Mouse (Mus musculus) heart, postnatal 0 days (tissue): ENCODE measurements around the gene Tst. TPM values are rescaled to one million over a fixed set of nuclear protein-coding genes. Genes with fewer than 3 reads are reported as not detected.

ENCODE experiments used
- ATAC-seq: fragments of 200-750 bp; cut with Nextera tagmentation; 2 replicates; pipeline ENCODE4 v1.8.0; 2017; ENCODE audit warnings: low read depth, moderate number of reproducible peaks, moderate library complexity; ENCODE audit not compliant: insufficient read depth
- DNase-seq: peaks from one replicate; pipeline ENCODE4 v3.0.0-alpha.2; 2016; ENCODE audit warnings: low spot score
- H3K27ac ChIP-seq: fragments of 300-500 bp; sonication (generic); 2 replicates; pipeline ENCODE4 v1.5.1; 2014; ENCODE audit warnings: low read depth, mild to moderate bottlenecking
- H3K27me3 ChIP-seq: fragments of 300-500 bp; sonication (generic); 2 replicates; pipeline ENCODE4 v1.6.1; 2014; ENCODE audit warnings: low read length, mixed read lengths; ENCODE audit not compliant: control insufficient read depth, insufficient read depth
- H3K36me3 ChIP-seq: fragments of 300-500 bp; sonication (generic); replicated peaks from 2 replicates; pipeline ENCODE4 v1.6.1; 2014; ENCODE audit warnings: low read length, mixed read lengths; ENCODE audit not compliant: control insufficient read depth, insufficient read depth
- H3K4me1 ChIP-seq: fragments of 300-500 bp; sonication (generic); 2 replicates; pipeline ENCODE4 v1.6.1; 2014; ENCODE audit warnings: antibody characterized with exemption; ENCODE audit not compliant: control insufficient read depth, insufficient read depth
- H3K4me2 ChIP-seq: fragments of 300-500 bp; sonication (generic); 2 replicates; pipeline ENCODE4 v1.6.1; 2014; ENCODE audit warnings: low read depth, mild to moderate bottlenecking, low read length, moderate library complexity
- H3K4me3 ChIP-seq: fragments of 300-500 bp; sonication (generic); 2 replicates; pipeline ENCODE4 v1.5.1; 2014; ENCODE audit warnings: low read depth, low read length
- H3K9ac ChIP-seq: fragments of 300-500 bp; sonication (generic); replicated peaks from 2 replicates; pipeline ENCODE4 v1.6.1; 2014; ENCODE audit warnings: low read depth, low read length, mixed read lengths
- H3K9me3 ChIP-seq: fragments of 300-500 bp; sonication (generic); replicated peaks from 2 replicates; pipeline ENCODE4 v1.6.1; 2016; ENCODE audit warnings: low read length; ENCODE audit not compliant: control insufficient read depth
- CTCF ChIP-seq: IDR thresholded peaks from 2 replicates; pipeline ENCODE4 v1.5.1; 2016; ENCODE audit warnings: antibody characterized with exemption, control low read depth, low read depth
- EP300 ChIP-seq: IDR thresholded peaks from 2 replicates; pipeline ENCODE4 v1.6.1; 2016; ENCODE audit warnings: antibody characterized with exemption, low read depth
- WGBS: fragments of 180-500 bp; shearing (Covaris S2); extraction: QIAGEN DNeasy Blood & Tissue Kit; methylation state at CpG from one replicate; pipeline ENCODE4 v1.1.7; 2014; 5-methylcytosine and 5-hydroxymethylcytosine counted together
- polyA plus RNA-seq: library from polyadenylated mRNA; unstranded; fragments of >200 nt; fragmentation: Nextera tagmentation; extraction: Ambion mirVana; gene quantifications from 2 replicates; pipeline ENCODE4 v1.2.1, GENCODE M21; 2015
- total RNA-seq: library from RNA; depleted of rRNA; stranded (reverse); fragments of >200 nt; gene quantifications from 2 replicates; pipeline ENCODE4 v1.2.3, GENCODE M21; 2014; ENCODE audit warnings: low replicate concordance

The Tst gene
- total and polyA plus RNA-seq, 2 experiments from 2014 or later: 21.9 to 50.9 TPM

- 33% methylated on average over 3 of the region's 3 CpGs for WGBS
- DNase-seq: no peak
- Histone ChIP-seq H3K27ac (peak overlapping the region; percentile 79), H3K4me2 (no peak overlapping the region), H3K4me1 (peaks cover 42% of the 10 kb centered on the region), H3K4me3 (no peak overlapping the region), H3K9me3 (no peaks in the 10 kb centered on the region), H3K27me3 (no peaks in the 10 kb centered on the region), H3K36me3 (no peaks in the 10 kb centered on the region; the same call in 1 of the 2 replicates), H3K9ac (no peak overlapping the region)
- no peak for ATAC-seq
- TF ChIP-seq CTCF: no peak
- TF ChIP-seq EP300: no peak
These were observed 2.4 kb downstream of the Tst start for GRCm38 (mm10) chr15:78403301-78403741.

GRCm38 (mm10) chr15:78402423-78402822, 3.3 kb downstream of the Tst start:
- no peak overlapping the region for H3K4me2 ChIP-seq
- no peaks in the 10 kb centered on the region for H3K9me3 ChIP-seq
- no peaks in the 10 kb centered on the region for H3K27me3 ChIP-seq
- peak overlapping the region; percentile 5; the same call in 1 of the 2 replicates for H3K9ac ChIP-seq
- no peak overlapping the region for H3K4me3 ChIP-seq
- 28% methylated on average over 7 of the region's 7 CpGs for WGBS
- TF ChIP-seq CTCF (no peak), EP300 (no peak)
- DNase-seq: no peak
- peaks cover 40% of the 10 kb centered on the region for H3K4me1 ChIP-seq
- no peak for ATAC-seq
- H3K27ac ChIP-seq: peak overlapping the region; percentile 79
- H3K36me3 ChIP-seq: no peaks in the 10 kb centered on the region; the same call in 1 of the 2 replicates

- ATAC-seq (peak; percentile 31; the same call in 1 of the 2 replicates), DNase-seq (peak; percentile 65)
- TF ChIP-seq EP300 (no peak), CTCF (no peak)
- WGBS: 19% methylated on average over 4 of the region's 4 CpGs
- no peak overlapping the region for H3K4me3 ChIP-seq
- H3K36me3 ChIP-seq: no peaks in the 10 kb centered on the region; the same call in 1 of the 2 replicates
- peak overlapping the region; percentile 79 for H3K27ac ChIP-seq
- no peaks in the 10 kb centered on the region for H3K9me3 ChIP-seq
- no peak overlapping the region for H3K4me2 ChIP-seq
- H3K4me1 ChIP-seq: peaks cover 36% of the 10 kb centered on the region
- no peaks in the 10 kb centered on the region for H3K27me3 ChIP-seq
- no peak overlapping the region for H3K9ac ChIP-seq
These were observed 3.8 kb downstream of the Tst start for GRCm38 (mm10) chr15:78401921-78402320.

GRCm38 (mm10) chr15:78401345-78401744, 4.4 kb downstream of the Tst start:
- Histone ChIP-seq H3K36me3 (no peaks in the 10 kb centered on the region; the same call in 1 of the 2 replicates), H3K9me3 (no peaks in the 10 kb centered on the region), H3K4me3 (no peak overlapping the region), H3K4me1 (peaks cover 36% of the 10 kb centered on the region), H3K9ac (no peak overlapping the region), H3K27ac (peak overlapping the region; percentile 79), H3K4me2 (no peak overlapping the region), H3K27me3 (no peaks in the 10 kb centered on the region)
- ATAC-seq: no peak
- TF ChIP-seq EP300 (no peak), CTCF (no peak)
- 60% methylated on average over 6 of the region's 6 CpGs for WGBS
- peak; percentile 45 for DNase-seq

GRCm38 (mm10) chr15:78395478-78395962, 10.2 kb downstream of the Tst start, which contains the start of gene Tex33:
Gene Tex33, minus strand, starts transcription at chr15:78395912.
- Histone ChIP-seq H3K27me3 (no peaks in the 10 kb centered on the region), H3K27ac (no peak within 1 kb of the TSS), H3K4me3 (no peak within 1 kb of the TSS), H3K36me3 (no peaks in the 10 kb centered on the region; the same call in 1 of the 2 replicates), H3K4me1 (no peaks in the 10 kb centered on the region), H3K9ac (no peak within 1 kb of the TSS), H3K9me3 (no peaks in the 10 kb centered on the region), H3K4me2 (no peak within 1 kb of the TSS)
- TF ChIP-seq EP300: no peak
- TF ChIP-seq CTCF: no peak
- 83% methylated on average over 8 of the region's 8 CpGs for WGBS
- DNase-seq (no peak), ATAC-seq (no peak)

- Histone ChIP-seq H3K4me2 (no peak overlapping the region), H3K4me3 (no peak overlapping the region)
- WGBS: 73% methylated on average over 3 of the region's 3 CpGs
These were observed 14.9 kb downstream of the Tst start for GRCm38 (mm10) chr15:78390855-78391254.

More at GRCm38 (mm10) chr15:78390855-78391254, 14.9 kb downstream of the Tst start:
- Histone ChIP-seq H3K27me3 (no peaks in the 10 kb centered on the region), H3K4me1 (no peaks in the 10 kb centered on the region), H3K9me3 (no peaks in the 10 kb centered on the region), H3K36me3 (no peaks in the 10 kb centered on the region), H3K27ac (no peak overlapping the region), H3K9ac (no peak overlapping the region)
- no peak for DNase-seq
- ATAC-seq: no peak
- TF ChIP-seq EP300 (no peak), CTCF (no peak)
